Mouse (Mus musculus) forebrain, embryonic 15.5 days (tissue): ENCODE measurements at regions not wholly inside any gene's neighbourhood (a gene's known extent, or its start where the extent isn't known, plus 50 kb on each side); places are given as distances from the start of the nearest gene placed in this dataset.

ENCODE experiments used
- ATAC-seq: fragments of 200-750 bp; cut with Nextera tagmentation; replicated peaks from 2 replicates; pipeline ENCODE4 v1.8.0; 2017; ENCODE audit warnings: mild to moderate bottlenecking, moderate TSS enrichment, moderate library complexity
- H3K27ac ChIP-seq: fragments of 300-500 bp; sonication (generic); replicated peaks from 2 replicates; pipeline ENCODE4 v1.5.1; 2015; ENCODE audit warnings: mild to moderate bottlenecking, inconsistent platforms
- H3K27me3 ChIP-seq: fragments of 300-500 bp; sonication (generic); 2 replicates; pipeline ENCODE4 v1.6.1; 2015; ENCODE audit warnings: inconsistent platforms
- H3K36me3 ChIP-seq: fragments of 300-500 bp; sonication (generic); 2 replicates; pipeline ENCODE4 v1.6.1; 2015; ENCODE audit warnings: mild to moderate bottlenecking, inconsistent platforms
- H3K4me1 ChIP-seq: fragments of 300-500 bp; sonication (generic); 2 replicates; pipeline ENCODE4 v1.6.1; 2015; ENCODE audit warnings: inconsistent platforms
- H3K4me2 ChIP-seq: fragments of 300-500 bp; sonication (generic); replicated peaks from 2 replicates; pipeline ENCODE4 v1.6.1; 2015; ENCODE audit warnings: mild to moderate bottlenecking, inconsistent platforms
- H3K4me3 ChIP-seq: fragments of 300-500 bp; sonication (generic); 2 replicates; pipeline ENCODE4 v1.5.1; 2015; ENCODE audit warnings: mild to moderate bottlenecking, inconsistent platforms
- H3K9ac ChIP-seq: fragments of 300-500 bp; sonication (generic); replicated peaks from 2 replicates; pipeline ENCODE4 v1.6.1; 2015; ENCODE audit warnings: mild to moderate bottlenecking, inconsistent platforms
- H3K9me3 ChIP-seq: fragments of 300-500 bp; sonication (generic); 2 replicates; pipeline ENCODE4 v1.6.1; 2016; ENCODE audit warnings: inconsistent platforms
- WGBS: fragments of 180-500 bp; shearing (Covaris S2); methylation state at CpG from one replicate; pipeline ENCODE4 v1.1.7; 2015; ENCODE audit warnings: mixed read lengths; 5-methylcytosine and 5-hydroxymethylcytosine counted together

DNA sequence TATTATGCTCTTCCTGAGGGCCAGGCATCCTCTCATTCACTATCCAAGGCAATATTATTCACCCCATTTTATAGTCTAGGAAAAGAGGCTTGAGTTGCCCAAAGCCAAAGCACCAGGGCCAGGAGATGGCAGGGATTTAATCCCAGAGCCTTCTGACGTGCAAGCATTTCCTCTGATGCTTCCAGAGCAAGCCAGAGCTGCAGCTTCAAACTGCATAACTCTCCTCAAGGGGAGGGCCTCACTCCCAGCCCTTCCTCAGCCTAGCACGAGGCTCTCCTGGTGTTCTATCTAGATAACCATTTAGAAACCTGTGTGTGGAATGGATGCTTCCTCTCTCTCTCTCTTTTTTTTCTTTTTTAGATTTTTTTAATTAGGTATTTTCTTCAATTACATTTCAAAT is 130.0 kb upstream of the Syt13 start:
- Histone ChIP-seq H3K9ac (no peak overlapping the region), H3K4me2 (no peak overlapping the region), H3K27ac (no peak overlapping the region), H3K9me3 (no peaks in the 10 kb centered on the region), H3K4me3 (no peak overlapping the region), H3K27me3 (no peaks in the 10 kb centered on the region), H3K36me3 (no peaks in the 10 kb centered on the region), H3K4me1 (peaks cover 11% of the 10 kb centered on the region)
- WGBS = 59% methylated on average over 2 of the region's 2 CpGs
- ATAC-seq = no peak

DNA sequence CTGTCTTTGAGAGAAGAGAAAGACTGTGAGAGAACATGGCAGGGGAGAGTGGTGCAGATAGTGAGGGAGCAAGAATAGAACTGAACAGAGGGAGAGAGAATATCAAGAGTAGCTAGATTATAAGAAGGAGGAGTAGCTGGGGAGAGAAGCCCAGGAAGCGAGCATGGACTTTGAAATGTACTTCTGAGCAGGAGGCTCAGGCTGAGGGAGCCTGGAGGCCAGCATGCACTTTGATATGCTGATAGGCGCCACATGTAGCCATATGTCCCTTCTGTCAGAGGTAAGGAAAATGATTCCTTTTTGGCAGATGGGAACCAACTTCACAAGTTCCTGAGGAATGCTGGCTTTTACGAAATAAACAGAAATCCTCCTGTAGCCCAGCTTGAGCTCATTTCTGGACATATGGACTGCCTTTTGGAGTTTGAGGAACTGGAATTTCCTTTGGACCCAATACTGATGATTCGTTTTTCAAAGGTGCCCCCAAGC is 126.9 kb upstream of the Syt13 start:
- WGBS = 56% methylated on average over 4 of the region's 4 CpGs
- no peaks in the 10 kb centered on the region for H3K27me3 ChIP-seq
- no peak overlapping the region for H3K4me3 ChIP-seq
- peaks cover 5% of the 10 kb centered on the region; the same call in 1 of the 2 replicates for H3K4me1 ChIP-seq
- H3K4me2 ChIP-seq = no peak overlapping the region
- ATAC-seq = no peak
- H3K27ac ChIP-seq = peak overlapping the region; percentile 51; the same call in 1 of the 2 replicates
- H3K9ac ChIP-seq = no peak overlapping the region
- no peaks in the 10 kb centered on the region for H3K36me3 ChIP-seq
- H3K9me3 ChIP-seq = no peaks in the 10 kb centered on the region

DNA sequence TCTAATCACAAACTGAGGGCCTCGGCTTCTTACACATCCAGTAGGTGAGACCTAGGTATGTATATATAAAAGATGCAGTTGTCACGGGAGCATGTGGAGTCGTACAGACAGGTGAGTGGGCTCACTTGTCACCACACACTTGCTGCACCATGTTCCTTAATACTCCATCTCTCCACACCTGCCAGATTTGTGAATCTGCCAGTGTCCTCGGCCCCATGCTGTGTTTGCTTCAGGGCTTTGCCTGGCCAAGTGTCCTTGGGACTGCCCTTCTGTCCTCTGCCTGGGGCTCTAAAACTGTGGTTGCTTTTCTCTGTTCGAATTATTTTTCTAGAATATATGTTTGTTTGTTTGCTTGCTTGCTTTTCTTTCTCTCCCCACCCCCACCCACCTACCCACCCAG is 126.0 kb upstream of the Syt13 start:
- peak overlapping the region; percentile 51; the same call in 1 of the 2 replicates for H3K27ac ChIP-seq
- H3K27me3 ChIP-seq = no peaks in the 10 kb centered on the region
- H3K36me3 ChIP-seq = no peaks in the 10 kb centered on the region
- H3K4me2 ChIP-seq = no peak overlapping the region
- peaks cover 5% of the 10 kb centered on the region; the same call in 1 of the 2 replicates for H3K4me1 ChIP-seq
- no peak overlapping the region for H3K4me3 ChIP-seq
- 85% methylated on average over 5 of the region's 5 CpGs for WGBS
- H3K9me3 ChIP-seq = no peaks in the 10 kb centered on the region
- ATAC-seq = no peak
- H3K9ac ChIP-seq = no peak overlapping the region

DNA sequence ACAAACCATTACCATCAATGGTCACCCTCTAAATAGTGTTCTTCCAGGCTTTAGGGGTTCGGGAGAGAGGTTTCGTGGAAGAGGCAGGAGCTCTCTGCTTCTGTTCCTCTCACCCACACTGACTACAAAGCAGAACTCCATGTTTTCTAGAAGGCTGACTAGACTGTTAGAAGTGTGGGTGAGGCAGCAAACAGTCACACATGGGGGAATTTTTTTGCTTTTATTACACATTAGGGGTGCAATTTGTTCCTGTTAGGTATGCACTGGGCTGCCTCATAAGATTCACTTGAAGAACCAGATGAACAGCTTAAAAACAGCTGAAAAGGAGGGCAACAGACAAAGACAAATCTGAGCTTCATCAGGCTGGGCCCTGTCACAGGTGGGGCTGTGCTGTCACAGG is 124.5 kb upstream of the Syt13 start:
- no peak for ATAC-seq
- Histone ChIP-seq H3K27me3 (no peaks in the 10 kb centered on the region), H3K4me3 (no peak overlapping the region), H3K4me2 (no peak overlapping the region), H3K27ac (no peak overlapping the region), H3K36me3 (no peaks in the 10 kb centered on the region), H3K4me1 (peaks cover 5% of the 10 kb centered on the region; the same call in 1 of the 2 replicates), H3K9me3 (no peaks in the 10 kb centered on the region), H3K9ac (no peak overlapping the region)
- WGBS = 95% methylated on average over 2 of the region's 2 CpGs

DNA sequence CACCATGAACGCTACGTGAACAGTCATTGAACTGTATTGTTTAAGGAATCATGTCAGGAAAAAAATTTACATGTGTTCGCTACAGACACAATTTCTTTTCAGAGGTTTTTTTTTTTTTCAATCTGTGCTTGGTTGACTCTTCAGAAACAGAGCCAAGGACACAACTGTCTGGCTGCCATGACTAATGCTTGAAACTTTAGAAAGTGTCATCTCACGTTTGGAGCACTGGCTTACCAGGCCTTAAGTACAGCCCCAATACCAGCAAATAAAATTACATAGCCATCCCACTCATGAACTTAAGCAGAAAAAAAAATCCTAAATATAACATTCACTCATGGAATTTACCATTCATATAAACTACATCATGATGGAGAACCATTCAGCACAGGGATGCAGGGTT is 115.1 kb upstream of the Syt13 start:
- Histone ChIP-seq H3K9ac (no peak overlapping the region), H3K4me2 (no peak overlapping the region), H3K4me1 (no peaks in the 10 kb centered on the region), H3K36me3 (no peaks in the 10 kb centered on the region), H3K27me3 (no peaks in the 10 kb centered on the region), H3K9me3 (no peaks in the 10 kb centered on the region), H3K4me3 (no peak overlapping the region), H3K27ac (no peak overlapping the region)
- no peak for ATAC-seq
- 84% methylated on average over 4 of the region's 4 CpGs for WGBS

DNA sequence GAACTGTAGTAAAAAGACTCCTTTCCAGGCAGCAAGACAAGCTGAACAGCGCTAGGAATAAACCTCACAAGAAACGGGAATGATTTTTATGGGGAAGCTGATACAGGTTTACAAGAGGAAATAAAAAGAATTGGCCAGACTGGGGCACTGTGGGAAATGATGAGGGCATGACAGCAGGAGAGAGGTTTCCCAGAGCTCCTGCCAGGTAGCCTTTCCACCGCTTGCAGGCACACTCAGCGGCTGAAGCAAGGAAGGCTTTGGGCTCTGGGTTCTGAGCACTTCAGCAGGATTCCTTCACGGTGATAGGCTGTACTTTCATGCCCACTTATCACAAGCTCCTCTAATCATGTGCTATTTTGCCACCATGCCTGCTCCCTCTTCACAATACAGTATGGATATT is 114.2 kb upstream of the Syt13 start:
- Histone ChIP-seq H3K4me2 (no peak overlapping the region), H3K27me3 (no peaks in the 10 kb centered on the region), H3K27ac (no peak overlapping the region), H3K9me3 (no peaks in the 10 kb centered on the region), H3K36me3 (no peaks in the 10 kb centered on the region), H3K4me3 (no peak overlapping the region), H3K9ac (no peak overlapping the region), H3K4me1 (peaks cover 6% of the 10 kb centered on the region; the same call in 1 of the 2 replicates)
- ATAC-seq = no peak
- 68% methylated on average over 5 of the region's 5 CpGs for WGBS

DNA sequence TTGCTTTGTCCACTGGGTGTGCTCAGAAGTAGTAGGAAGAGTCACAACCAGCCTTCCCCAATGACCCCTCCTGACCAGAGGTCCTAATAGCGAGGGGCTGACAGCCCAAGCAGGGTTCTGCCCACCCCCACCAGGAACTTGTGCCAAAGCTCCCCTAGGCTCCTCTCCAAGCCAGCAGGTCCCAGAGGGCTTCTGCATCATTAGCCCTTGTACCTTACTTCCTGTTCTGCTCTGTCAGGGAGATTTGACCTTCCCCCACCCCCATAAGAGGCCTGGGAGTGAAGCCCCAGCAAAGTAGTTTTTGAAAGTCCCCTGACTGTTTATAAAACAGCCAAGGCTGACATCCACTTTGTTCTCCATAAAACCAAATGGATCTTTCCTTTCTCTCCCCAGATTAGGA is 110.0 kb upstream of the Syt13 start:
- Histone ChIP-seq H3K4me1 (peaks cover 35% of the 10 kb centered on the region), H3K27me3 (no peaks in the 10 kb centered on the region), H3K4me2 (no peak overlapping the region), H3K9ac (no peak overlapping the region), H3K4me3 (no peak overlapping the region), H3K27ac (no peak overlapping the region), H3K9me3 (no peaks in the 10 kb centered on the region), H3K36me3 (no peaks in the 10 kb centered on the region)
- no peak for ATAC-seq
- 81% methylated on average over 1 of the region's 1 CpGs for WGBS

DNA sequence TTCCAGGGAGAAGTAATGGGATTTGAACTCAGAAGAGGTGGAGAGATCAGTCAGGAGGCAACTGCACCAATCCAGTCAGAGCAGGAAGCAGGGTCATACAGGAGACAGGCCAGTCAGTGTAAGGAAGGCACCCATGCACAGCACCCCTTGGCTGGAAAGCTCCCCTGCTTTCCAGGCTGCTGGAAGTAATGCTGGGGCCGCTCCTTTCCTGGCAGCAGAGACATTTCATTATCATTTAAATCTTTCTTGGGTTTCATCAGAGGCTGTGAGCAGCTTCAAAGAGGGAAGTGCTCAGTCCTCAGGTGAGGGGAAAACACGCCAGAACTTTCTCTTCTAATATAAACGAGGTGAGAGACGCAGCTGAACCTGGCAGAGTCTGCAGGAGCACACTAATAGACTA is 109.1 kb upstream of the Syt13 start:
- Histone ChIP-seq H3K9ac (no peak overlapping the region), H3K27me3 (no peaks in the 10 kb centered on the region), H3K4me2 (no peak overlapping the region), H3K36me3 (no peaks in the 10 kb centered on the region), H3K4me1 (peaks cover 44% of the 10 kb centered on the region), H3K9me3 (no peaks in the 10 kb centered on the region), H3K27ac (peak overlapping the region; percentile 71), H3K4me3 (no peak overlapping the region)
- ATAC-seq = no peak
- 31% methylated on average over 4 of the region's 4 CpGs for WGBS

DNA sequence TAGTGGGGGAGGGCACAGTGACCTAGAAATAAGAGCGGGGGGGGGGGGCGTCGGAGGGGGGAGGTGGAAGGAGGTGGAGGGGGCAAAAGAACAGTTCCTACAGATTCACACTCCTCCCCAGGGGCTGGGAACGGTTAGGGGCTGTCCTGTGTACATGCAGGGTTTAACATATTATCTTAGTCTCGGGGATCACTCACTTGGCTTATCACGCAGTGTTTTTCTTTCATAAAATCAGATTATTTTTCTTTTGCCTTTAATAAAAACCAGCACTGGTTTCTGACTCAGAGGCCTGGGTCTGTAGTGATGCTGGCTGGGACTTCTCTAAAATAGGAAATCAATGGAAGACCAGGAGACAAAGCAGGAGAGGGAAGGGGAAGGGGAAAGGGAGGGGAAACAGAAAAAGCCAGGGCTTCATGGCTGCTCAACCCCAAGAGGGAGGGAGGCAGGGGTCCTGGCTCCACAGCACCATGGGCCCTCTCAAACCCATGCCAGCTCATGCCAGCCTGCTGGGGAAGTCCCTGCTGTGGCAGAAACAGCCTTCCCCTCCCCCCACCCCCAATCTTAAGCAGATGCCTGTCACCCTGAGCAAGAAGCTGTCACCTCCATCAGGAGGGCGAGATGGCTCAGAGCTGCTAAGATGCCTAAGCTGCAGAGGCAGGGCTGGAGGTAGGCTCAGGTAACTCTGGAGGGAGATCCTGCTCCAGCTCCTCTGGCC is 108.3 kb upstream of the Syt13 start:
- peaks cover 45% of the 10 kb centered on the region for H3K4me1 ChIP-seq
- 17% methylated on average over 7 of the region's 7 CpGs for WGBS
- H3K4me3 ChIP-seq = no peak overlapping the region
- H3K9me3 ChIP-seq = no peaks in the 10 kb centered on the region
- H3K36me3 ChIP-seq = no peaks in the 10 kb centered on the region
- H3K4me2 ChIP-seq = no peak overlapping the region
- ATAC-seq = 0 out of 2 replicates have a peak, but pooled peaks have one; percentile 33
- peak overlapping the region; percentile 71 for H3K27ac ChIP-seq
- H3K9ac ChIP-seq = no peak overlapping the region
- H3K27me3 ChIP-seq = no peaks in the 10 kb centered on the region

DNA sequence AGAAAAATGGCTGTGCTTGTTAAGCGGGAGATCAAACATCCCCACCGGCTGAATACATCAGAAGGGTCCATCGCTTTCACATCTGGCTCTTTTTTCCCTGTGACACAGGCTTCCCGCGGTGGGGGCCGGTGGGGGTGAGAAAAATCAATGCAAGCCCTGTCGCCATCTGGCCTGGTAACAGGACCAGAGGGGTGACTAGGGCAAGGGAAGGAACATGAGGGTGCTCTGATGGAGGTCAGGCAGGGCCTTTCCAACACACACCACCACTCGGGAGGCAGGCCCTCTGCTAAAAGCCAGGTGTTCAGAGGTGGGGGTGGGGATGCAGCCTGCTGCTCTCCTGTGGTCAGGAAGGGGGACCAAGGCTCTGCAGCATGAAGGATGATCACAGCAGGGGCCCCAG is 107.5 kb upstream of the Syt13 start:
- 12% methylated on average over 8 of the region's 8 CpGs for WGBS
- peak; percentile 23; the same call in 1 of the 2 replicates for ATAC-seq

DNA sequence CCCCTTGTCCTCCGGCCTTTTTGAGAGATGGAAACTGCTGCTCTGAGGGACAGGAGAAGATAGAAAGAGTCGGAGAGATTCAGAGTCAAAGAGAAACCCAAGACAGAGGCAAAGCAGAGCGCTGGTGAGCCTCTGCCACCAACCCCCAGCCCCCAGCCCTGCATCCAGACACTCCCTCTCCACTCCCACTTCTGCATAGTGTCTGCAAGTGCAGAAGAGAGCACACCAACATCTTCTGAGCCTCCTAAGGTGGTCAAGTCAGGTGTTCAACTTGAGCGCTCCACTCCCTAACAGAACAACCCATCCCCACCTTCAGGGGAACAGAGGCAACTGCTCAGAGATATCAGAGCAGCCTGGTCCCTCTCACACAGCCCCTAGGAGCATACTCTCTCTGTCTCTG is 106.8 kb upstream of the Syt13 start:
- no peaks in the 10 kb centered on the region for H3K27me3 ChIP-seq
- ATAC-seq = no peak
- no peaks in the 10 kb centered on the region for H3K36me3 ChIP-seq
- H3K9ac ChIP-seq = no peak overlapping the region
- peaks cover 47% of the 10 kb centered on the region for H3K4me1 ChIP-seq
- 0 out of 2 replicates have a peak overlapping the region, but pooled peaks have one; percentile 69 for H3K27ac ChIP-seq
- WGBS = 69% methylated on average over 4 of the region's 4 CpGs
- no peak overlapping the region for H3K4me3 ChIP-seq
- H3K4me2 ChIP-seq = no peak overlapping the region
- no peaks in the 10 kb centered on the region for H3K9me3 ChIP-seq

More for the DNA sequence above, 107.5 kb upstream of the Syt13 start:
- no peaks in the 10 kb centered on the region for H3K9me3 ChIP-seq
- H3K4me3 ChIP-seq = no peak overlapping the region
- H3K4me2 ChIP-seq = no peak overlapping the region
- no peak overlapping the region for H3K9ac ChIP-seq
- no peaks in the 10 kb centered on the region for H3K36me3 ChIP-seq
- peak overlapping the region; percentile 69 for H3K27ac ChIP-seq
- H3K27me3 ChIP-seq = no peaks in the 10 kb centered on the region
- H3K4me1 ChIP-seq = peaks cover 45% of the 10 kb centered on the region

DNA sequence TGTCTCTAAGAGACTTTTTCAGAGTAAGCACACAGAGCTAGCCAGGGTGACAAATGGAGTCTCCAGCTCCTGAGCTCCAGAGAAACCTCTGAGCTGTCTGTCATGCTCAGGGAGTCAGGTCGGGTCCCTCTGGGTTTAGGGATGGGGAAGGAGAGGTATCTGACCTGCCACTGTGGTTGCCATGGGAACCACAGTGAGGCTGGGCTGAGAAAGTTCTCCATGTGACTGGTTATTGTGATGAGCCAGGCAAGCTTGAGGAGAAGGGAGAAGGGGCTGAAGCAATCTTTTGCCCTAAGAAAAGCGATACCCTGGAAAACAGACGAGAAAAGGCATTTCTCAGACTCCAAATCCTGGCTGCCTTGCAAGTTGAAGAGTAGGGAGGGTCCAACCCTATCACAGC is 105.7 kb upstream of the Syt13 start:
- Histone ChIP-seq H3K4me3 (no peak overlapping the region), H3K4me1 (peaks cover 47% of the 10 kb centered on the region), H3K9me3 (no peaks in the 10 kb centered on the region), H3K36me3 (no peaks in the 10 kb centered on the region), H3K4me2 (no peak overlapping the region), H3K9ac (0 out of 2 replicates have a peak overlapping the region, but pooled peaks have one; percentile 13), H3K27me3 (no peaks in the 10 kb centered on the region), H3K27ac (0 out of 2 replicates have a peak overlapping the region, but pooled peaks have one; percentile 14)
- ATAC-seq = no peak
- 13% methylated on average over 3 of the region's 3 CpGs for WGBS
